Mouse (Mus musculus) limb, embryonic 14.5 days (tissue): ENCODE data around the gene Ski. TPM values are rescaled to one million over a fixed set of nuclear protein-coding genes. Genes with fewer than 3 reads are reported as not detected.

Experiments used
- ATAC-seq: fragments of 200-750 bp; cut with Nextera tagmentation; 2 replicates; pipeline ENCODE4 v1.8.0; 2017; ENCODE audit warnings: low read depth, moderate number of reproducible peaks, moderate TSS enrichment; ENCODE audit not compliant: low FRiP score
- DNase-seq: peaks from one replicate; pipeline ENCODE4 v3.0.0-alpha.2; 2015; ENCODE audit warnings: low spot score
- H3K27ac ChIP-seq: fragments of 300-500 bp; sonication (generic); replicated peaks from 2 replicates; pipeline ENCODE4 v1.5.1; 2014; ENCODE audit warnings: low read depth, mild to moderate bottlenecking, low read length, moderate library complexity, mixed read lengths
- H3K27me3 ChIP-seq: fragments of 300-500 bp; sonication (generic); 2 replicates; pipeline ENCODE4 v1.6.1; 2014; ENCODE audit warnings: low read length, mixed read lengths; ENCODE audit not compliant: control insufficient read depth, insufficient read depth
- H3K36me3 ChIP-seq: fragments of 300-500 bp; sonication (generic); 2 replicates; pipeline ENCODE4 v1.6.1; 2014; ENCODE audit warnings: mild to moderate bottlenecking, low read length, moderate library complexity, mixed read lengths; ENCODE audit not compliant: control insufficient read depth, insufficient read depth
- H3K4me1 ChIP-seq: fragments of 300-500 bp; sonication (generic); 2 replicates; pipeline ENCODE4 v1.6.1; 2014; ENCODE audit warnings: antibody characterized with exemption, low read length, mixed read lengths; ENCODE audit not compliant: control insufficient read depth, insufficient read depth
- H3K4me2 ChIP-seq: fragments of 300-500 bp; sonication (generic); replicated peaks from 2 replicates; pipeline ENCODE4 v1.6.1; 2014; ENCODE audit warnings: low read depth, mild to moderate bottlenecking, low read length, moderate library complexity; ENCODE audit not compliant: severe bottlenecking
- H3K4me3 ChIP-seq: fragments of 300-500 bp; sonication (generic); replicated peaks from 2 replicates; pipeline ENCODE4 v1.5.1; 2014; ENCODE audit warnings: low read length
- H3K9ac ChIP-seq: fragments of 300-500 bp; sonication (generic); 2 replicates; pipeline ENCODE4 v1.6.1; 2014; ENCODE audit warnings: mild to moderate bottlenecking, low read depth, low read length, moderate library complexity; ENCODE audit not compliant: severe bottlenecking
- H3K9me3 ChIP-seq: fragments of 300-500 bp; sonication (generic); 2 replicates; pipeline ENCODE4 v1.6.1; 2016; ENCODE audit warnings: low read length; ENCODE audit not compliant: control insufficient read depth
- POLR2A ChIP-seq: fragments of 200-500 bp; IDR thresholded peaks from 2 replicates; pipeline ENCODE4 v1.8.0; 2012; ENCODE audit warnings: inconsistent platforms, mild to moderate bottlenecking, moderate library complexity, borderline replicate concordance; ENCODE audit not compliant: insufficient read depth, insufficient read length; ENCODE audit errors: extremely low read depth
- WGBS: fragments of 180-500 bp; shearing (Covaris S2); extraction: QIAGEN DNeasy Blood & Tissue Kit; methylation state at CpG from one replicate; pipeline ENCODE4 v1.1.7; 2014; 5-methylcytosine and 5-hydroxymethylcytosine counted together
- polyA plus RNA-seq, 2 experiments: library from polyadenylated mRNA; depleted of rRNA in 1 of 2; stranded (reverse) in 1 of 2; unstranded in 1 of 2; fragments of >200 nt; fragmentation: Nextera tagmentation in 1 of 2; extraction: Ambion mirVana in 1 of 2; gene quantifications; 2 replicates each; pipeline versions ENCODE4 v1.2.1 to v1.2.3; 2012 to 2014

The Ski gene
- polyA plus RNA-seq, 2 experiments: 44.0 to 88.7 TPM

DNA sequence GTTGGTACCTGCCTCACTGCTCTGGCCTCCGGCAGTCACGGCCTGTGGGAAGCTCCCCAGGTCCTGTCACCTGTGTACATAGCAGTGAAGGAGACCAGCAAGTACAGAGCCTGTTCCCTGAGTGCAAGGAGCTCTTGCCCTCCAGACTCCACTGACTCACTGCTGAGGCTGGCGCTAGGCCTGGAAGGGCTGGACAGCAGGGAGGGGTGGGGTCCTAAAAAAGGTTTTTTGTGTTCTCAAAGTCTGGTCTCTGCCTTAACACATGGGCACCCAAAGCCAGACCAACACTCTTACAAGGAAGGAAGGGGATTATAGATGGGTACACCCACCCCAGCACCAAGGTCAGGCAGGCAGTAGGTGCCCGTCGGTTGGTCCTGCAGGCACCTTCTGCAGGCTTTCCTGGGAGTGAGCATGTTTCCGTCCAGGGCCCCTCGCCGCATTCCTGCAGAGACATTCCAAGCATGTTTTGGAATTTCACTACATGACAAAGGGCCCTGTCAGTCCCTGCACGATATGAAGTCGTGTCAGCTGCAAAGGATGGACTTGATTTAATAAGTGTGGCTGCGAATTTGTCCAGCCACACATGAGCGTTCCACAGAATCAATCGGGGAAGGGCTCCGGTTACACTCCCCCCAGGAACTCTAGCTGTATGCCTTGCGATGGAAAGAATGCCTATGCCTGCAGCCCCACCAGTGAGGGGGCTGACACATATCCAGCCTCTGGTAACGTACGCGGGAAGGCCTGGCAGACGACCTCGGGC is 88.6 kb downstream of the Ski start:
- peak; percentile 68 for ATAC-seq
- WGBS: 13% methylated on average over 20 of the region's 20 CpGs
- Histone ChIP-seq H3K4me2 (peak overlapping the region; percentile 26; the same call in 1 of the 2 replicates), H3K27me3 (no peaks in the 10 kb centered on the region), H3K4me1 (peaks cover 68% of the 10 kb centered on the region), H3K4me3 (no peak overlapping the region), H3K9ac (0 out of 2 replicates have a peak overlapping the region, but pooled peaks have one; percentile 16), H3K36me3 (no peaks in the 10 kb centered on the region), H3K27ac (peak overlapping the region; percentile 88), H3K9me3 (no peaks in the 10 kb centered on the region)
- no peak for TF ChIP-seq POLR2A
- DNase-seq: peak; percentile 81

DNA sequence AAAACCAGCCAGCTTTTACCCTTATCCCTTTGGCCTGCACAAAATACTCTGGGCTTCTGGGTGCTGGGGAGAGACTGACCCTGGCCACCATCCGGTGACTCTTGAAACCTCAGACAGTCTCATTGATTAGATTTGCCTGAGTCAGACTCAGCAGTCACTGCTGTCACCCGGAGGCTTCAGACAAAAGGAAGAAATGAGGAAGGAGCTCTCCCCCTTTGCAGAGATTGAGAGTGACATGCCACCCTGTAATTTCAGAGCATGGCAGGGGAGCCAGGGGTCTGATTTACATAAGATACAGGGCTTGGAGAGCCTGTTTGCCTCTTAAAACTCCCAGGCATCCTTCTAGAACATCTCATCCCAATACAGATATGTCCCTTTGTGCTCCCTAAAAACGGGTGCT is 89.2 kb downstream of the Ski start:
- Histone ChIP-seq H3K27ac (peak overlapping the region; percentile 88), H3K4me1 (peaks cover 63% of the 10 kb centered on the region), H3K4me2 (no peak overlapping the region), H3K9ac (no peak overlapping the region), H3K4me3 (no peak overlapping the region), H3K36me3 (no peaks in the 10 kb centered on the region), H3K9me3 (no peaks in the 10 kb centered on the region), H3K27me3 (no peaks in the 10 kb centered on the region)
- 41% methylated on average over 3 of the region's 3 CpGs for WGBS
- no peak for DNase-seq
- no peak for TF ChIP-seq POLR2A
- ATAC-seq: no peak

DNA sequence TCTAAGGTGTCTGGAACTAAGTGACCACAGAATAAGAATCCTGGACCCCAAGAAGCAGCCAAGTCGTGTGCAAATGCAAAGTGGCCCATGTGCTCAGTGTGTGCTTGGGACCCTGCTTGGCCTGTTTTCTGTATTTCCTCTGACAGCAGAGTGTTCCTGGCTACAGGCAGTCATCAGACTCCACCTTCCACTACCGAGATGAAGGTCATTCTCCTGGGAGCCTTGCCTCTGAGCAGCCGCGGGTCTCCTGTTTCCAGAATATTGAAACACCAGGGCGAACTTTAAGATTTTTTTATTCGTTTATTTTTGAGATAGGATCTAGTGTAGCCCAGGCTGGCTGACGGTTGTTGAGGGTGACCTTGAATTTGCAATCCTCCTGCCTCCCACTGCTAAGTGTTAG is 91.8 kb downstream of the Ski start:
- TF ChIP-seq POLR2A: no peak

DNA sequence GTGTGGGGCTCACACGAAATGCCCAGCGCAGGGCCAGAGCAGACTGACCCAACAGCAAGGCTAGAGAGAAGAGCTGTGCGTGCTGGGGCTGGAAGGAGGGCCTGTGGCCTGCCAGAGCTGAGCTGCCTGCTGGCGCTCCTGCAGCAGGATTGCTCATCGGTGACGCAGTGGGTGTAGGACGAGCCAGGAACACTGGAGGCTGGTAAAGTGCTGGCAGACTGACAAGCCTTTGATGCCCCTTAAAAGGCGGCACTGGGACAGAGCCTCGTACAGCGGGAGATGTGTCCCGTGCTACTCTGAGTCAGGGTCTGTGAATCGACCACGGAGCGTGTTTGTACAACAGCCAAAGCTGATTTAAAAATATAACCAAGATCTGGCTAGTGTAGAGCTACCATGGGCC is 92.4 kb downstream of the Ski start:
- no peak for TF ChIP-seq POLR2A
- Histone ChIP-seq H3K4me2 (no peak overlapping the region), H3K36me3 (no peaks in the 10 kb centered on the region), H3K4me1 (peaks cover 46% of the 10 kb centered on the region), H3K27ac (peak overlapping the region; percentile 76), H3K4me3 (no peak overlapping the region), H3K9ac (peak overlapping the region; percentile 13; the same call in 1 of the 2 replicates), H3K9me3 (no peaks in the 10 kb centered on the region), H3K27me3 (no peaks in the 10 kb centered on the region)
- WGBS: 42% methylated on average over 14 of the region's 14 CpGs
- ATAC-seq (no peak; the same call in 1 of the 2 replicates), DNase-seq (peak; percentile 82)

More for the DNA sequence above, 91.8 kb downstream of the Ski start:
- Histone ChIP-seq H3K4me2 (no peak overlapping the region), H3K4me3 (no peak overlapping the region), H3K36me3 (no peaks in the 10 kb centered on the region), H3K9ac (no peak overlapping the region), H3K27me3 (no peaks in the 10 kb centered on the region), H3K27ac (peak overlapping the region; percentile 76), H3K4me1 (peaks cover 49% of the 10 kb centered on the region), H3K9me3 (no peaks in the 10 kb centered on the region)
- ATAC-seq: no peak
- 72% methylated on average over 7 of the region's 7 CpGs for WGBS
- no peak for DNase-seq

DNA sequence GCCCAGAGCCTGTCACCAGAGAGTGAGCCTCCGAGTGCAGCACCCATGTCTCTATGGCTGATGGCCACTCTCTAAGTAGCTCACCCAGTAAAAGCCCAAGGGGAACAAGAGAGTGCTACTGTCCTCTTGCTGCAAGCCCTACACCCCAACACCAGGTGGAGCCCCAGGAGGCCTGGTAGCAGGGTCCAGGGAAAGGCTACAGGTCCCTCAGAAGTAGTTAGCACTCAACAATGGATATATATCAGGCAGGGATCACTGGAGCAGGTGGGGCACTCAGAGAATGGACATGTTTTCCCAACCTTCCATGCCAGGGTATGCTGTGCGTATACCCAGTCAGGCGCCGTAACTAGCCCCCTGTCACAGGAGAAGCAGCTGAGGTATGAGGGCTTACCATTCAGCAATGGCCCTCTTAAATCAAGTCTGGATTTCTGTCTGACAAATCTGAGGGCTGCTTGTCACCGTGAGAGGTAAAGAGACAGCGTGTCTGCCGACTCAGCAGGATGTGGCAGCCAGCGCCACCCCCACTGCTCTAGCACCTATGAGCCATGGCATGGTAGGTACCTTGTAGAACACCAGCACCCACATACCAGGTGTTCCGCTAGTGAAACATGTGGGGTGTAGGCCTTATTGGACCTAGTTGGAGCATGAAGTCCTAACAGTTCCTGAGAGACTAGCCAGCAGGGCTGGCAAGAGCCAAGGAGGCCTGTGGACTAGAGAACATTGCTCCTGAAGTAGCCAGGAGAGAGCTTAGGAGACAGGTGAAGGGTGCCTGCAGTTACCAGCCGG is 93.1 kb downstream of the Ski start:
- Histone ChIP-seq H3K4me2 (no peak overlapping the region), H3K27ac (peak overlapping the region; percentile 76), H3K9ac (peak overlapping the region; percentile 13; the same call in 1 of the 2 replicates), H3K4me1 (peaks cover 45% of the 10 kb centered on the region), H3K36me3 (no peaks in the 10 kb centered on the region), H3K27me3 (no peaks in the 10 kb centered on the region), H3K4me3 (no peak overlapping the region), H3K9me3 (no peaks in the 10 kb centered on the region)
- TF ChIP-seq POLR2A: no peak
- ATAC-seq (no peak), DNase-seq (no peak)
- WGBS: 88% methylated on average over 10 of the region's 10 CpGs
